Mouse (Mus musculus) myocyte (in vitro differentiated cells): ENCODE data around the gene Gga1. TPM values are rescaled to one million over a fixed set of nuclear protein-coding genes. Genes with fewer than 3 reads are reported as not detected.
A peak's percentile ranks its signal among the peaks of the same experiment; 100 is the strongest.

Experiments
- H3K27me3 ChIP-seq: one replicate; pipeline ENCODE4 v1.6.1; 2011; ENCODE audit not compliant: control insufficient read depth, insufficient read depth, insufficient read length
- H3K36me3 ChIP-seq: one replicate; pipeline ENCODE4 v1.6.1; 2011; ENCODE audit not compliant: control insufficient read depth, insufficient read depth
- H3K4me2 ChIP-seq: one replicate; pipeline ENCODE4 v1.6.1; 2011; ENCODE audit warnings: low read depth, control low read depth
- H3K4me3 ChIP-seq: one replicate; pipeline ENCODE4 v1.5.1; 2011; ENCODE audit warnings: mild to moderate bottlenecking, control low read depth, moderate library complexity
- H3K79me2 ChIP-seq: one replicate; pipeline ENCODE4 v1.6.1; 2011; ENCODE audit not compliant: control insufficient read depth, insufficient read depth
- H3ac ChIP-seq: one replicate; pipeline ENCODE4 v1.6.1; 2011; ENCODE audit not compliant: control insufficient read depth, insufficient read length
- CEBPB ChIP-seq: IDR thresholded peaks from 2 replicates; pipeline ENCODE4 v1.6.1; 2011; ENCODE audit warnings: mild to moderate bottlenecking, moderate library complexity; ENCODE audit not compliant: poor library complexity, insufficient read depth, severe bottlenecking
- E2F4 ChIP-seq: IDR thresholded peaks from one replicate; pipeline ENCODE4 v1.6.1; 2011; ENCODE audit warnings: mild to moderate bottlenecking, control low read depth, moderate library complexity; ENCODE audit not compliant: insufficient read depth
- MAX ChIP-seq: IDR thresholded peaks from one replicate; pipeline ENCODE4 v1.6.1; 2011; ENCODE audit warnings: low read depth, mild to moderate bottlenecking, control low read depth
- MYOD1 ChIP-seq, 3 experiments: IDR thresholded peaks; one replicate each; pipeline ENCODE4 v1.6.1; 2011; ENCODE audit warnings: control low read depth in 2 of 3, low read depth in 2 of 3, mild to moderate bottlenecking in 2 of 3, moderate library complexity in 1 of 3; ENCODE audit not compliant: insufficient read length in 2 of 3, control insufficient read depth in 1 of 3
- MYOG ChIP-seq, 3 experiments: IDR thresholded peaks; one replicate each; pipeline ENCODE4 v1.6.1; 2011; ENCODE audit warnings: control low read depth in 2 of 3, low read depth in 2 of 3, mild to moderate bottlenecking in 2 of 3; ENCODE audit not compliant: insufficient read length in 2 of 3, control insufficient read depth in 1 of 3, insufficient read depth in 1 of 3
- POLR2A ChIP-seq: IDR thresholded peaks from one replicate; pipeline ENCODE4 v1.6.1; 2011; ENCODE audit warnings: low read depth, mild to moderate bottlenecking, control low read depth, moderate library complexity; ENCODE audit not compliant: insufficient read length
- POLR2AphosphoS2 ChIP-seq: IDR thresholded peaks from one replicate; pipeline ENCODE4 v1.6.1; 2011; ENCODE audit warnings: low read depth, control low read depth; ENCODE audit not compliant: insufficient read length
- REST ChIP-seq: IDR thresholded peaks from one replicate; pipeline ENCODE4 v1.6.1; 2011; ENCODE audit warnings: mild to moderate bottlenecking, control low read depth, moderate library complexity; ENCODE audit not compliant: insufficient read depth, insufficient read length
- SRF ChIP-seq: IDR thresholded peaks from one replicate; pipeline ENCODE4 v1.6.1; 2011; ENCODE audit warnings: low read depth; ENCODE audit not compliant: control insufficient read depth, insufficient read length
- TCF12 ChIP-seq: IDR thresholded peaks from one replicate; pipeline ENCODE4 v1.6.1; 2011; ENCODE audit warnings: mild to moderate bottlenecking, control low read depth; ENCODE audit not compliant: poor library complexity, insufficient read depth, severe bottlenecking
- TCF3 ChIP-seq: IDR thresholded peaks from one replicate; pipeline ENCODE4 v1.6.1; 2011; ENCODE audit warnings: low read depth, control low read depth; ENCODE audit not compliant: insufficient read length
- USF1 ChIP-seq: IDR thresholded peaks from one replicate; pipeline ENCODE4 v1.6.1; 2011; ENCODE audit warnings: low read depth, mild to moderate bottlenecking, control low read depth, moderate library complexity
- polyA plus RNA-seq: library from polyadenylated mRNA; unstranded; fragments of >200 nt; fragmentation: generic; extraction: Trizol; gene quantifications from one replicate; pipeline ENCODE4 v1.2.1, GENCODE M21; 2012; ENCODE audit warnings: missing spikeins

The Gga1 gene
- polyA plus RNA-seq, 1 experiment, result 89.3 TPM

DNA sequence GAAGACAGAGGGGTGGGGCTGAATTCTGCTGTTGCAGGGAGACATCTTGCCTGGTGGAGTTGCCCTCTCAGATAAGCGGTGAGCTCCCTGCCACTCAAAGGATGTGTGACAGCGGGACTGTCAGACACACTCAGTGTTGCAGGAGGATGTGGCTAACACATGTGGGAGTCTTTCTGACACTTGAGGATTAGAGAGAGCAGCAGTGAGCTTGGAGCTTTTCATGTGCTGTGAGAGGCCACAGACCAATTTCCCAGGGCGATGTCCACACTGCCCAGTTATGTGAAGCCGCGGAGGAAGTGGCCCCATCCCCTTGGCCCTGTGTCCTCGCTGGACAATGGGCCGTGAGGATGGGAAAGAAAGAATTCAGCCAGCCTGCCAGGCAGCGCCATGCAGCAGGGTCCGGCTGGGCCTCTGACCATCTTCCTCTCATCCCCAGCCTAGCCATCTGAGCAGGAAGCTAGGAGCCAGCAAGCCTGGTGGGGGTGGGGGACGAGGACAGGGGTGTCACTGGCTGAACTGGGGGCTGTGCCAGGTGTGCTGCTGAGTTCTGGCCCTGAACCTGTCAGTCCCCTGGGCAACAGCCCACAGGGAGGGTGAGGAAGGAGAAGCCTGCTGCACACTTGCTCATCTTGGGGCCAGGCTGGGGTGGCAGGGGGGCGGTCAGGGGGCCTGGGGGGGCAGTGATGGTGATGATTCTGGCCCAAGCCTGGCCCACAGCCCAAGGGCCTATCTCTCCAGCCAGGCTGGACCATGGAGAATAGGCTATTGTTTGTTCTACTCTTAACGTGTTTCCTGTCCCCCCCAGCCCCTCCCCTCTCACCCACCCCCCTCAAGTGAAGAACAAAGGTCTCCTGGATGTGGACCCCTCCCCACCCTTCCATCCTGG lies 41.5 kb upstream of the Gga1 start:
- Histone ChIP-seq H3K4me2 (peak overlapping the region; percentile 80), H3ac (peak overlapping the region; percentile 1), H3K27me3 (no peaks in the 10 kb centered on the region), H3K79me2 (no peaks in the 10 kb centered on the region), H3K36me3 (no peaks in the 10 kb centered on the region), H3K4me3 (peak overlapping the region; percentile 1)
- peak in 2 of 3 experiments; percentile 21 to 56 for TF ChIP-seq MYOG (IDR thresholded peaks at IDR 0.05; ENCODE audit: control insufficient read depth in 1 of 3, insufficient read depth in 1 of 3, insufficient read length in 2 of 3, low read depth in 2 of 3)
- peak in 1 of 3 experiments; percentile 67 for TF ChIP-seq MYOD1 (IDR thresholded peaks at IDR 0.05; ENCODE audit: control insufficient read depth in 1 of 3, insufficient read length in 2 of 3, low read depth in 2 of 3)
- TF ChIP-seq CEBPB, result no peak

DNA sequence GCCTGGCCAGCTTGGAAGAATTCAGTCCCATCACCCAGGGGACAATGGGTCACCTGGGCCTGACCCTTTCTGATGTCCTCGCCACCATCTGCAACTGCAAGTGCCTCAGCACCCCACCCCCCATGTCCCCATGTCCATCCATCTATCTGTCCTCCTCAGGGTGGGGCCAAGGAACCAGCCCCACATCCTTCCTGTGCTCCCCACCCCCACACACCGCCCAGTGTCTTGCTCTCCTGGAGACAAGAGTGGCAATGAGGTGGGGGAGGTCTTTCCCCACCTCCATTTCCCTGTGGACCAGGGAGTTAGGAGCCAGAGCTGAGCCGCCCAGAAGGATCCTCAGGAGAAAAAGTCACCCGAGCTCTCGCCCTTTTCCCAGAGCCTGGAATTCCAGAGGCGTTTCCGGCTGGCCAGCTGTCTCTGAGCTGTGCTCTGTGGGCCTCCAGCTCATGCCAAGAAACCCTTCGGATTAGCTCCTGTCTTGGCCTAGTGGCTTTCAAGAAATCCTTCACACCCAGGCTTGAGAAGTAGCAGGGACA lies 40.8 kb upstream of the Gga1 start:
- TF ChIP-seq POLR2AphosphoS2 (peak; percentile 31), TCF12 (peak; percentile 89), USF1 (no peak), E2F4 (no peak), SRF (no peak), CEBPB (no peak), TCF3 (no peak), MYOD1 (IDR thresholded peaks at IDR 0.05; ENCODE audit: control insufficient read depth in 1 of 3, insufficient read length in 2 of 3, low read depth in 2 of 3) (peak in 2 of 3 experiments; percentile 76 to 85), POLR2A (no peak), MYOG (IDR thresholded peaks at IDR 0.05; ENCODE audit: control insufficient read depth in 1 of 3, insufficient read depth in 1 of 3, insufficient read length in 2 of 3, low read depth in 2 of 3) (peak; percentile 53 to 97 (median 93)), REST (no peak), MAX (peak; percentile 2)
- no peaks in the 10 kb centered on the region for H3K27me3 ChIP-seq
- peak overlapping the region; percentile 65 for H3K4me2 ChIP-seq
- peak overlapping the region; percentile 1 for H3K4me3 ChIP-seq
- no peaks in the 10 kb centered on the region for H3K36me3 ChIP-seq
- peak overlapping the region; percentile 1 for H3ac ChIP-seq
- no peaks in the 10 kb centered on the region for H3K79me2 ChIP-seq

- Histone ChIP-seq H3K79me2 (peaks cover 19% of the 10 kb centered on the region), H3K4me3 (no peak overlapping the region), H3K36me3 (no peaks in the 10 kb centered on the region), H3K4me2 (no peak overlapping the region), H3ac (no peak overlapping the region), H3K27me3 (no peaks in the 10 kb centered on the region)
- no peak for TF ChIP-seq CEBPB
- no peak for TF ChIP-seq POLR2AphosphoS2
- TF ChIP-seq POLR2A, result no peak
Measured at GRCm38 (mm10) chr15:78839744-78840143, 37.2 kb upstream of the Gga1 start.

DNA sequence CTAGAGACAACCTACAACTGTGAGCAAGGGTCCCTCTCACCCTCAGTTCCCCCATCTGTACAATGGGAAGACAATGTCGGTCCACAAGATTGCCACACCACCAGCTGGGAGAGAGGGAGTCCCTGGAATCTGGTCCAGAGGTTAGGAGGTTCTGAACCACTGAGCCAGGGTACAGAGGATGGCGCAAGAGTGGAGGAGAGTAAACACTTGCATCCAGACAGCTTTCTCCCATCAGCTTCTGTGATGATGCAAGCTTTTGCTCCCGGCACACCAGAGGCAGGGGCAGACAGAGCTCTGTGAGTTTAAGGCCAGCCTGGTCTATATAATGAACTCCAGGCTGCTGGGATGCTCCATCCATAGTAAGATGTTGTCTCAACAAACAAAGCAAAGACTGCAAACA lies 36.7 kb upstream of the Gga1 start:
- Histone ChIP-seq H3K79me2 (peaks cover 24% of the 10 kb centered on the region), H3K4me3 (no peak overlapping the region), H3K36me3 (no peaks in the 10 kb centered on the region), H3K4me2 (no peak overlapping the region), H3ac (no peak overlapping the region), H3K27me3 (no peaks in the 10 kb centered on the region)
- no peak for TF ChIP-seq SRF
- peak; percentile 68 for TF ChIP-seq CEBPB

DNA sequence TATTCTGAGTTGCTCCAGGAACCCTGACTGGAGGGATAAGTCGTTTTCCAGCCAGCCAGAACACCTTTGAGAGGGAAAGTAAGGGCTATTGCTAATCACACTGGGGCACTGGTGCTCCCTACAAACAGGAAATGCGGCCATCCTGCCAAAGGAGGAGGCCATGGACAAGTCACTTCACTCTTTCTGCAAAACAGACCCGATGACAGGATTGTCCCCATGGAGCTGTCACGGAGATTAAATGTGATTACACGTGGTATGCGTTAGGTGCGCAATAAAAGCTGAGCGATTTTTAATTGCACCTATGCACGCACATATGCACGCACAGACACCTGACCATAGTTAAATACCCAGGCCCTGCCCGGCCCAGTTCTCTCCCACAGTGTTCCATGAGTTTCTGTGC lies 36.2 kb upstream of the Gga1 start:
- Histone ChIP-seq H3K4me3 (no peak overlapping the region), H3K27me3 (no peaks in the 10 kb centered on the region), H3ac (no peak overlapping the region), H3K79me2 (peaks cover 29% of the 10 kb centered on the region), H3K36me3 (no peaks in the 10 kb centered on the region), H3K4me2 (no peak overlapping the region)
- TF ChIP-seq MYOD1 (IDR thresholded peaks at IDR 0.05; ENCODE audit: control insufficient read depth in 1 of 3, insufficient read length in 2 of 3, low read depth in 2 of 3) (no peak), TCF12 (no peak), POLR2A (no peak)
